Mouse (Mus musculus): ENCODE measurements around the gene Mgat5. TPM values are rescaled to one million over a fixed set of nuclear protein-coding genes. Genes with fewer than 3 reads are reported as not detected.

The Mgat5 gene
- total and polyA plus RNA-seq, 2 experiments from 2014 or later, result 2.1 to 11.2 TPM

- Histone ChIP-seq H3K9ac (replicated peaks; ENCODE audit: low read depth, low read length) (no peak overlapping the region), H3K36me3 (replicated peaks; ENCODE audit: control insufficient read depth, insufficient read depth, low read length) (no peaks in the 10 kb centered on the region), H3K4me1 (ENCODE audit: control insufficient read depth, insufficient read depth) (no peaks in the 10 kb centered on the region), H3K27me3 (ENCODE audit: control insufficient read depth, insufficient read depth, low read length) (no peaks in the 10 kb centered on the region), H3K9me3 (replicated peaks; ENCODE audit: control insufficient read depth, low read length) (no peaks in the 10 kb centered on the region), H3K27ac (ENCODE audit: low read depth) (no peak overlapping the region), H3K4me2 (ENCODE audit: low read depth, low read length) (no peak overlapping the region), H3K4me3 (ENCODE audit: low read depth, low read length) (no peak overlapping the region)
- TF ChIP-seq EP300 (IDR thresholded peaks at IDR 0.05; ENCODE audit: low read depth) (no peak), CTCF (IDR thresholded peaks at IDR 0.05; ENCODE audit: low read depth) (no peak)
- DNase-seq (ENCODE audit: low spot score) (no peak), ATAC-seq (ENCODE audit: insufficient read depth, low read depth) (no peak)
- 69% methylated on average over 8 of the region's 8 CpGs for WGBS
Measured at GRCm38 (mm10) chr1:127168205-127168604, 36.6 kb upstream of the Mgat5 start.

GRCm38 (mm10) chr1:127169516-127169915, 35.3 kb upstream of the Mgat5 start:
- no peak overlapping the region for H3K27ac ChIP-seq (ENCODE audit: low read depth)
- no peak for ATAC-seq (ENCODE audit: insufficient read depth, low read depth)
- no peaks in the 10 kb centered on the region for H3K9me3 ChIP-seq (replicated peaks; ENCODE audit: control insufficient read depth, low read length)
- DNase-seq (ENCODE audit: low spot score), result no peak
- 85% methylated on average over 8 of the region's 8 CpGs for WGBS
- H3K4me2 ChIP-seq (ENCODE audit: low read depth, low read length), result no peak overlapping the region
- H3K4me1 ChIP-seq (ENCODE audit: control insufficient read depth, insufficient read depth), result peaks cover 4% of the 10 kb centered on the region; the same call in 1 of the 2 replicates
- no peak overlapping the region for H3K4me3 ChIP-seq (ENCODE audit: low read depth, low read length)
- no peak overlapping the region for H3K9ac ChIP-seq (replicated peaks; ENCODE audit: low read depth, low read length)
- no peak for TF ChIP-seq CTCF (IDR thresholded peaks at IDR 0.05; ENCODE audit: low read depth)
- no peak for TF ChIP-seq EP300 (IDR thresholded peaks at IDR 0.05; ENCODE audit: low read depth)
- no peaks in the 10 kb centered on the region for H3K27me3 ChIP-seq (ENCODE audit: control insufficient read depth, insufficient read depth, low read length)
- H3K36me3 ChIP-seq (replicated peaks; ENCODE audit: control insufficient read depth, insufficient read depth, low read length), result no peaks in the 10 kb centered on the region

GRCm38 (mm10) chr1:127171361-127171760, 33.5 kb upstream of the Mgat5 start:
- H3K36me3 ChIP-seq (replicated peaks; ENCODE audit: control insufficient read depth, insufficient read depth, low read length), result no peaks in the 10 kb centered on the region
- DNase-seq (ENCODE audit: low spot score) (no peak), ATAC-seq (ENCODE audit: insufficient read depth, low read depth) (no peak)
- TF ChIP-seq CTCF (IDR thresholded peaks at IDR 0.05; ENCODE audit: low read depth) (no peak), EP300 (IDR thresholded peaks at IDR 0.05; ENCODE audit: low read depth) (no peak)
- H3K4me3 ChIP-seq (ENCODE audit: low read depth, low read length), result no peak overlapping the region
- WGBS, result 43% methylated on average over 7 of the region's 7 CpGs
- peaks cover 4% of the 10 kb centered on the region; the same call in 1 of the 2 replicates for H3K4me1 ChIP-seq (ENCODE audit: control insufficient read depth, insufficient read depth)
- H3K27me3 ChIP-seq (ENCODE audit: control insufficient read depth, insufficient read depth, low read length), result no peaks in the 10 kb centered on the region
- H3K9me3 ChIP-seq (replicated peaks; ENCODE audit: control insufficient read depth, low read length), result no peaks in the 10 kb centered on the region
- H3K4me2 ChIP-seq (ENCODE audit: low read depth, low read length), result no peak overlapping the region
- no peak overlapping the region for H3K27ac ChIP-seq (ENCODE audit: low read depth)
- H3K9ac ChIP-seq (replicated peaks; ENCODE audit: low read depth, low read length), result no peak overlapping the region

- no peak for TF ChIP-seq CTCF (IDR thresholded peaks at IDR 0.05; ENCODE audit: low read depth)
- TF ChIP-seq EP300 (IDR thresholded peaks at IDR 0.05; ENCODE audit: low read depth), result no peak
- H3K27ac ChIP-seq (ENCODE audit: low read depth), result peak overlapping the region; percentile 56
- WGBS, result 16% methylated on average over 3 of the region's 3 CpGs
- no peaks in the 10 kb centered on the region for H3K36me3 ChIP-seq (replicated peaks; ENCODE audit: control insufficient read depth, insufficient read depth, low read length)
- ATAC-seq (ENCODE audit: insufficient read depth, low read depth), result peak; percentile 75
- H3K9me3 ChIP-seq (replicated peaks; ENCODE audit: control insufficient read depth, low read length), result no peaks in the 10 kb centered on the region
- peak; percentile 43 for DNase-seq (ENCODE audit: low spot score)
- peaks cover 4% of the 10 kb centered on the region; the same call in 1 of the 2 replicates for H3K4me1 ChIP-seq (ENCODE audit: control insufficient read depth, insufficient read depth)
- H3K27me3 ChIP-seq (ENCODE audit: control insufficient read depth, insufficient read depth, low read length), result no peaks in the 10 kb centered on the region
- 0 out of 2 replicates have a peak overlapping the region, but pooled peaks have one; percentile 1 for H3K4me2 ChIP-seq (ENCODE audit: low read depth, low read length)
- no peak overlapping the region for H3K9ac ChIP-seq (replicated peaks; ENCODE audit: low read depth, low read length)
- H3K4me3 ChIP-seq (ENCODE audit: low read depth, low read length), result no peak overlapping the region
Measured at GRCm38 (mm10) chr1:127173448-127173847, 31.4 kb upstream of the Mgat5 start.

- no peak overlapping the region for H3K4me3 ChIP-seq (ENCODE audit: low read depth, low read length)
- no peaks in the 10 kb centered on the region for H3K9me3 ChIP-seq (replicated peaks; ENCODE audit: control insufficient read depth, low read length)
- ATAC-seq (ENCODE audit: insufficient read depth, low read depth) (no peak), DNase-seq (ENCODE audit: low spot score) (no peak)
- H3K27ac ChIP-seq (ENCODE audit: low read depth), result no peak overlapping the region
- WGBS, result 76% methylated on average over 6 of the region's 6 CpGs
- H3K9ac ChIP-seq (replicated peaks; ENCODE audit: low read depth, low read length), result no peak overlapping the region
- H3K36me3 ChIP-seq (replicated peaks; ENCODE audit: control insufficient read depth, insufficient read depth, low read length), result no peaks in the 10 kb centered on the region
- no peaks in the 10 kb centered on the region for H3K27me3 ChIP-seq (ENCODE audit: control insufficient read depth, insufficient read depth, low read length)
- H3K4me1 ChIP-seq (ENCODE audit: control insufficient read depth, insufficient read depth), result no peaks in the 10 kb centered on the region
- no peak for TF ChIP-seq EP300 (IDR thresholded peaks at IDR 0.05; ENCODE audit: low read depth)
- no peak for TF ChIP-seq CTCF (IDR thresholded peaks at IDR 0.05; ENCODE audit: low read depth)
- no peak overlapping the region for H3K4me2 ChIP-seq (ENCODE audit: low read depth, low read length)
Measured at GRCm38 (mm10) chr1:127192396-127192795, 12.4 kb upstream of the Mgat5 start.

GRCm38 (mm10) chr1:127199186-127199585, 5.6 kb upstream of the Mgat5 start:
- no peak overlapping the region for H3K9ac ChIP-seq (replicated peaks; ENCODE audit: low read depth, low read length)
- no peak overlapping the region for H3K27ac ChIP-seq (ENCODE audit: low read depth)
- no peaks in the 10 kb centered on the region for H3K36me3 ChIP-seq (replicated peaks; ENCODE audit: control insufficient read depth, insufficient read depth, low read length)
- DNase-seq (ENCODE audit: low spot score) (no peak), ATAC-seq (ENCODE audit: insufficient read depth, low read depth) (no peak)
- H3K9me3 ChIP-seq (replicated peaks; ENCODE audit: control insufficient read depth, low read length), result no peaks in the 10 kb centered on the region
- no peak overlapping the region for H3K4me3 ChIP-seq (ENCODE audit: low read depth, low read length)
- TF ChIP-seq EP300 (IDR thresholded peaks at IDR 0.05; ENCODE audit: low read depth) (no peak), CTCF (IDR thresholded peaks at IDR 0.05; ENCODE audit: low read depth) (no peak)
- no peak overlapping the region for H3K4me2 ChIP-seq (ENCODE audit: low read depth, low read length)
- no peaks in the 10 kb centered on the region for H3K27me3 ChIP-seq (ENCODE audit: control insufficient read depth, insufficient read depth, low read length)
- H3K4me1 ChIP-seq (ENCODE audit: control insufficient read depth, insufficient read depth), result no peaks in the 10 kb centered on the region
- 71% methylated on average over 2 of the region's 2 CpGs for WGBS

All from heart, postnatal 0 days (tissue).